Mouse (Mus musculus) ES-Bruce4 (cell line): ENCODE data around the gene Ccdc61. TPM values are rescaled to one million over a fixed set of nuclear protein-coding genes. Genes with fewer than 3 reads are reported as not detected.

Experiments
- H3K27ac ChIP-seq: 2 replicates; pipeline ENCODE4 v1.5.1; 2012; ENCODE audit warnings: low read length, inconsistent platforms; ENCODE audit not compliant: insufficient read depth
- H3K27me3 ChIP-seq: 2 replicates; pipeline ENCODE4 v1.6.1; 2012; ENCODE audit warnings: mild to moderate bottlenecking, low read length, inconsistent platforms; ENCODE audit not compliant: control insufficient read depth, poor library complexity, insufficient read depth, severe bottlenecking
- H3K36me3 ChIP-seq: 2 replicates; pipeline ENCODE4 v1.6.1; 2012; ENCODE audit warnings: inconsistent platforms, mild to moderate bottlenecking, low read length, moderate library complexity; ENCODE audit not compliant: control insufficient read depth, poor library complexity, insufficient read depth, severe bottlenecking
- H3K4me1 ChIP-seq: one replicate; pipeline ENCODE4 v1.8.1; 2011; ENCODE audit warnings: low read length; ENCODE audit not compliant: control insufficient read depth, insufficient read depth
- H3K4me3 ChIP-seq: 2 replicates; pipeline ENCODE4 v1.5.1; 2011; ENCODE audit warnings: low read depth, mild to moderate bottlenecking, low read length
- H3K9ac ChIP-seq: 2 replicates; pipeline ENCODE4 v1.6.1; 2012; ENCODE audit warnings: low read depth, mild to moderate bottlenecking, inconsistent platforms; ENCODE audit not compliant: poor library complexity, severe bottlenecking
- H3K9me3 ChIP-seq: replicated peaks from 2 replicates; pipeline ENCODE4 v1.6.1; 2012; ENCODE audit warnings: mild to moderate bottlenecking, low read length, inconsistent platforms; ENCODE audit not compliant: control insufficient read depth, poor library complexity, insufficient read depth, severe bottlenecking
- CTCF ChIP-seq: IDR thresholded peaks from one replicate; pipeline ENCODE4 v1.8.1; 2011; ENCODE audit warnings: low read depth, low read length
- EP300 ChIP-seq: IDR thresholded peaks from 2 replicates; pipeline ENCODE4 v1.6.1; 2011; ENCODE audit warnings: low read depth, low read length; ENCODE audit not compliant: insufficient read depth
- POLR2A ChIP-seq: IDR thresholded peaks from one replicate; pipeline ENCODE4 v1.8.1; 2011; ENCODE audit warnings: low read length; ENCODE audit not compliant: insufficient read depth
- polyA plus RNA-seq: library from polyadenylated mRNA; stranded (reverse); fragments of >200 nt; gene quantifications from 2 replicates; pipeline ENCODE4 v1.2.4, GENCODE M21; 2011; ENCODE audit warnings: low read depth; ENCODE audit not compliant: missing spikeins, insufficient read depth, insufficient read length

Gene Ccdc61
- polyA plus RNA-seq, 1 experiment = 39.9 TPM

GRCm38 (mm10) chr7:18926911-18927310 lies 16.7 kb upstream of the Ccdc61 start:
- no peak overlapping the region for H3K27ac ChIP-seq
- H3K4me1 ChIP-seq = peaks cover 3% of the 10 kb centered on the region
- H3K9ac ChIP-seq = no peak overlapping the region
- peak overlapping the region; percentile 76 for H3K4me3 ChIP-seq
- TF ChIP-seq CTCF (no peak), EP300 (no peak), POLR2A (no peak)
- H3K9me3 ChIP-seq = no peaks in the 10 kb centered on the region
- H3K27me3 ChIP-seq = 0 out of 2 replicates have a peak, but pooled peaks cover 2% of the 10 kb centered on the region
- H3K36me3 ChIP-seq = no peaks in the 10 kb centered on the region

- Histone ChIP-seq H3K9ac (peak overlapping the region; percentile 87), H3K36me3 (no peaks in the 10 kb centered on the region), H3K4me1 (peaks cover 3% of the 10 kb centered on the region), H3K27me3 (0 out of 2 replicates have a peak, but pooled peaks cover 2% of the 10 kb centered on the region), H3K9me3 (no peaks in the 10 kb centered on the region), H3K4me3 (peak overlapping the region; percentile 76), H3K27ac (no peak overlapping the region)
- TF ChIP-seq EP300 (peak; percentile 56; the same call in 1 of the 2 replicates), CTCF (no peak)
Observed at GRCm38 (mm10) chr7:18926041-18926790, 16.0 kb upstream of the Ccdc61 start.

- Histone ChIP-seq H3K36me3 (no peaks in the 10 kb centered on the region), H3K9me3 (no peaks in the 10 kb centered on the region), H3K9ac (peak within 1 kb of the TSS; percentile 87), H3K27ac (no peak within 1 kb of the TSS), H3K4me1 (peaks cover 3% of the 10 kb centered on the region), H3K27me3 (0 out of 2 replicates have a peak, but pooled peaks cover 2% of the 10 kb centered on the region), H3K4me3 (peak within 1 kb of the TSS; percentile 76)
- TF ChIP-seq POLR2A = no peak
Observed at GRCm38 (mm10) chr7:18925162-18925938, 15.1 kb upstream of the Ccdc61 start, which contains the start of gene Nova2. TSS of gene Nova2 (plus strand) at chr7:18925888.

GRCm38 (mm10) chr7:18924321-18924720 lies 14.1 kb upstream of the Ccdc61 start:
- no peak overlapping the region for H3K9ac ChIP-seq
- no peaks in the 10 kb centered on the region for H3K36me3 ChIP-seq
- H3K27ac ChIP-seq = no peak overlapping the region
- H3K4me3 ChIP-seq = no peak overlapping the region
- no peaks in the 10 kb centered on the region for H3K9me3 ChIP-seq
- H3K27me3 ChIP-seq = 0 out of 2 replicates have a peak, but pooled peaks cover 2% of the 10 kb centered on the region
- H3K4me1 ChIP-seq = peaks cover 3% of the 10 kb centered on the region
- TF ChIP-seq POLR2A (no peak), CTCF (no peak), EP300 (no peak)

GRCm38 (mm10) chr7:18923711-18924191 lies 13.5 kb upstream of the Ccdc61 start:
- Histone ChIP-seq H3K27me3 (0 out of 2 replicates have a peak, but pooled peaks cover 2% of the 10 kb centered on the region), H3K9ac (no peak overlapping the region), H3K4me3 (no peak overlapping the region)

GRCm38 (mm10) chr7:18923267-18923666 lies 13.1 kb upstream of the Ccdc61 start:
- Histone ChIP-seq H3K9me3 (no peaks in the 10 kb centered on the region), H3K9ac (no peak overlapping the region), H3K27me3 (0 out of 2 replicates have a peak, but pooled peaks cover 2% of the 10 kb centered on the region), H3K4me3 (no peak overlapping the region), H3K27ac (no peak overlapping the region), H3K36me3 (no peaks in the 10 kb centered on the region), H3K4me1 (peaks cover 7% of the 10 kb centered on the region)
- TF ChIP-seq CTCF = no peak
- TF ChIP-seq EP300 = no peak
- no peak for TF ChIP-seq POLR2A

More at GRCm38 (mm10) chr7:18923711-18924191, 13.5 kb upstream of the Ccdc61 start:
- Histone ChIP-seq H3K9me3 (no peaks in the 10 kb centered on the region), H3K36me3 (no peaks in the 10 kb centered on the region), H3K27ac (no peak overlapping the region), H3K4me1 (peaks cover 7% of the 10 kb centered on the region)
- peak; percentile 73; the same call in 1 of the 2 replicates for TF ChIP-seq EP300
- no peak for TF ChIP-seq CTCF
- TF ChIP-seq POLR2A = no peak
